Comparison of ENCODE assay signal across 24 mouse cellular contexts in the genomic region with DNA sequence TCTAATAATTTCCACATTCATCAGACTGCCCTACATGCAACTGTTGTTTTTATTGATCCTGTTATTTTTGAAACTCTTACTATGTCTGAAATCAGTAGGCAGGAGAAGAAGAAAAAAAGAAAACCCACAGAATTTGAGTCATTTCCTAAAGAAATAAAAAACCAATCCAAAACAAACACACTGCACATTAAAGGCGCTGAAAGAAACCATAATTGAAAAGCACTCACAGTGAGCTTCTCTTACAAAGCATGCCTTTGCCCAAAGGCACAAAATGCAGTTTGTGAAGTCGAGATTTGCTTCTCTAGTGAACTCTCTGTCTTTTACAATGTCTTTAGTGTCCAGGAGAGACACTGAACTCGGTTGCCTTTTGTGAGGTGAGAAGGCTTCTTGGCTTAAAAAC. TPM values are rescaled to one million over a fixed set of nuclear protein-coding genes. Genes with fewer than 3 reads are reported as not detected.
DNase-seq lines count a peak whose midpoint lies in the region; ATAC-seq and TF ChIP-seq lines count a peak whose summit lies in the region.
"Had no signal": no experiment of that assay in that cellular context is flagged by ENCODE, and none has a peak within 500 bp of the region (broad histone marks: within the 10 kb centered on the region; RNA-seq: fewer than 3 reads in every experiment).

No protein-coding gene starts in this region.

- H3K4me2 ChIP-seq in kidney, embryonic 14.5 days (replicated peaks; ENCODE audit: low read depth, low read length), result no peak overlapping the region
- no peak overlapping the region for H3K4me2 ChIP-seq in neural tube, embryonic 13.5 days
- no peak overlapping the region for H3K4me2 ChIP-seq in neural tube, embryonic 15.5 days
- H3K4me2 ChIP-seq: forebrain, embryonic 13.5 days; liver, embryonic 11.5 days; lung, embryonic 15.5 days had no signal

- ATAC-seq in kidney, embryonic 14.5 days (ENCODE audit: low FRiP score, low TSS enrichment), result no peak
- ATAC-seq in neural tube, embryonic 13.5 days (ENCODE audit: low read depth), result no peak
- ATAC-seq in neural tube, embryonic 15.5 days (ENCODE audit: low FRiP score), result no peak
- ATAC-seq: forebrain, embryonic 13.5 days; hindbrain, postnatal 0 days had no signal

- no peaks in the 10 kb centered on the region for H3K27me3 ChIP-seq in kidney, embryonic 14.5 days (ENCODE audit: control insufficient read depth, insufficient read depth, low read length)
- no peaks in the 10 kb centered on the region for H3K27me3 ChIP-seq in neural tube, embryonic 13.5 days
- H3K27me3 ChIP-seq in neural tube, embryonic 15.5 days (replicated peaks), result no peaks in the 10 kb centered on the region
- H3K27me3 ChIP-seq: forebrain, embryonic 13.5 days; lung, embryonic 15.5 days had no signal

- no peak overlapping the region for H3K4me3 ChIP-seq in kidney, embryonic 14.5 days (ENCODE audit: low read length)
- H3K4me3 ChIP-seq in neural tube, embryonic 13.5 days, result no peak overlapping the region
- no peak overlapping the region for H3K4me3 ChIP-seq in neural tube, embryonic 15.5 days (replicated peaks)
- H3K4me3 ChIP-seq in embryonic fibroblast, embryonic 13.5 days (ENCODE audit: insufficient read depth, low read length), result no peak overlapping the region
- H3K4me3 ChIP-seq: forebrain, embryonic 13.5 days; hindbrain, embryonic 10.5 days; lung, embryonic 15.5 days had no signal

- H3K9ac ChIP-seq in kidney, embryonic 14.5 days (ENCODE audit: low read depth, low read length), result no peak overlapping the region
- no peak overlapping the region for H3K9ac ChIP-seq in neural tube, embryonic 13.5 days
- H3K9ac ChIP-seq in neural tube, embryonic 15.5 days (replicated peaks), result no peak overlapping the region
- H3K9ac ChIP-seq: forebrain, embryonic 13.5 days; lung, embryonic 15.5 days had no signal

- no peak for TF ChIP-seq POLR2A in embryonic fibroblast, embryonic 13.5 days (IDR thresholded peaks at IDR 0.05; ENCODE audit: low read depth, low read length)

- 41% methylated on average over 3 of the region's 3 CpGs for WGBS in kidney, embryonic 14.5 days
- 63% methylated on average over 3 of the region's 3 CpGs for WGBS in neural tube, embryonic 13.5 days
- 54% methylated on average over 3 of the region's 3 CpGs for WGBS in neural tube, embryonic 15.5 days

- no peaks in the 10 kb centered on the region for H3K9me3 ChIP-seq in kidney, embryonic 14.5 days (ENCODE audit: control insufficient read depth, low read length)
- H3K9me3 ChIP-seq in neural tube, embryonic 13.5 days, result no peaks in the 10 kb centered on the region
- no peaks in the 10 kb centered on the region for H3K9me3 ChIP-seq in neural tube, embryonic 15.5 days (replicated peaks)
- H3K9me3 ChIP-seq: forebrain, embryonic 13.5 days; G1E; hindbrain, embryonic 10.5 days; lung, embryonic 15.5 days had no signal

- DNase-seq in kidney, adult 18-20 months, result no peak
- no peak for DNase-seq in embryo, embryonic 10 days (ENCODE audit: low spot score)
- DNase-seq in frontal cortex, postnatal 10 days (ENCODE audit: low spot score in 2 of 2), result no peak
- DNase-seq: adrenal gland, postnatal 25 days; cerebellum, adult 11 months; cerebellum, postnatal 10 days; embryo, embryonic 11 days; gastrocnemius, postnatal 25 days; kidney, adult 2 months; lung, postnatal 4 days; thymus, postnatal 14 days had no signal

- peak overlapping the region; percentile 51 for H3K27ac ChIP-seq in kidney, embryonic 14.5 days (ENCODE audit: low read depth, low read length)
- H3K27ac ChIP-seq in neural tube, embryonic 13.5 days (replicated peaks), result 0 out of 2 replicates have a peak overlapping the region, but pooled peaks have one; percentile 23
- H3K27ac ChIP-seq in neural tube, embryonic 15.5 days (replicated peaks), result no peak overlapping the region
- H3K27ac ChIP-seq in embryonic fibroblast, embryonic 13.5 days (ENCODE audit: insufficient read depth, low read length), result peak overlapping the region; percentile 51
- H3K27ac ChIP-seq: forebrain, embryonic 13.5 days; hindbrain, embryonic 10.5 days; hindbrain, postnatal 0 days; lung, embryonic 15.5 days; stomach, postnatal 0 days had no signal

- H3K4me1 ChIP-seq in kidney, embryonic 14.5 days (ENCODE audit: control insufficient read depth, insufficient read depth, low read length), result 0 out of 2 replicates have a peak, but pooled peaks cover 5% of the 10 kb centered on the region
- H3K4me1 ChIP-seq in neural tube, embryonic 13.5 days (replicated peaks), result no peaks in the 10 kb centered on the region
- H3K4me1 ChIP-seq in neural tube, embryonic 15.5 days, result no peaks in the 10 kb centered on the region
- H3K4me1 ChIP-seq in embryonic fibroblast, embryonic 13.5 days (ENCODE audit: control insufficient read depth, insufficient read depth, low read length), result peaks cover 13% of the 10 kb centered on the region
- H3K4me1 ChIP-seq: forebrain, embryonic 13.5 days; hindbrain, embryonic 10.5 days; lung, embryonic 15.5 days had no signal

- no peaks in the 10 kb centered on the region for H3K36me3 ChIP-seq in kidney, embryonic 14.5 days (ENCODE audit: control insufficient read depth, insufficient read depth, low read length)
- no peaks in the 10 kb centered on the region for H3K36me3 ChIP-seq in neural tube, embryonic 13.5 days
- no peaks in the 10 kb centered on the region for H3K36me3 ChIP-seq in neural tube, embryonic 15.5 days
- H3K36me3 ChIP-seq: G1E; hindbrain, embryonic 10.5 days; lung, embryonic 15.5 days had no signal

- no peak for TF ChIP-seq CTCF in embryonic fibroblast, embryonic 13.5 days (IDR thresholded peaks at IDR 0.05; ENCODE audit: borderline replicate concordance, insufficient read depth, low read length)

RNA-seq across cellular contexts. Expression of a gene that starts 30.7 kb away (rescaled TPM):
- polyA plus RNA-seq in kidney, embryonic 14.5 days (2014; fragmentation: Nextera tagmentation; extraction: Ambion mirVana), result 27.9 and 47.8 TPM in 2 replicates
- 35.3 and 36.9 TPM in 2 replicates for polyA plus RNA-seq in neural tube, embryonic 13.5 days (2015; fragmentation: Nextera tagmentation; extraction: Ambion mirVana)
- 26.6 and 36.5 TPM in 2 replicates for polyA plus RNA-seq in neural tube, embryonic 15.5 days (2015; fragmentation: Nextera tagmentation; extraction: Ambion mirVana)
- polyA plus RNA-seq in embryonic fibroblast, embryonic 13.5 days (2011; ENCODE audit: insufficient read length, low read depth, missing spikeins), result 75.1 and 77.5 TPM in 2 replicates

RNA-seq across cellular contexts. Expression of a gene that starts 37.5 kb away (rescaled TPM):
- polyA plus RNA-seq in kidney, embryonic 14.5 days (2014; fragmentation: Nextera tagmentation; extraction: Ambion mirVana), result not detected in 2 replicates
- not detected in 2 replicates for polyA plus RNA-seq in neural tube, embryonic 13.5 days (2015; fragmentation: Nextera tagmentation; extraction: Ambion mirVana)
- not detected in 2 replicates for polyA plus RNA-seq in neural tube, embryonic 15.5 days (2015; fragmentation: Nextera tagmentation; extraction: Ambion mirVana)
- not detected in 2 replicates for polyA plus RNA-seq in embryonic fibroblast, embryonic 13.5 days (2011; ENCODE audit: insufficient read length, low read depth, missing spikeins)
- polyA plus RNA-seq: forebrain, embryonic 13.5 days; frontal cortex, adult 2 months; G1E; hindbrain, embryonic 10.5 days; hindbrain, postnatal 0 days; kidney, adult 2 months; liver, embryonic 11.5 days; lung, embryonic 15.5 days; midbrain, postnatal 0 days; stomach, postnatal 0 days had no signal

RNA-seq across cellular contexts. Expression of a gene that starts 40.3 kb away (rescaled TPM):
- 3.8 TPM in 2 replicates for polyA plus RNA-seq in kidney, embryonic 14.5 days (2014; fragmentation: Nextera tagmentation; extraction: Ambion mirVana)
- 0.13 and 0.19 TPM in 2 replicates for polyA plus RNA-seq in neural tube, embryonic 13.5 days (2015; fragmentation: Nextera tagmentation; extraction: Ambion mirVana)
- polyA plus RNA-seq in neural tube, embryonic 15.5 days (2015; fragmentation: Nextera tagmentation; extraction: Ambion mirVana), result 10.5 TPM in 1 of 2 replicates, not detected in the other
- polyA plus RNA-seq in embryonic fibroblast, embryonic 13.5 days (2011; ENCODE audit: insufficient read length, low read depth, missing spikeins), result not detected in 2 replicates
- polyA plus RNA-seq: frontal cortex, adult 2 months; G1E; hindbrain, postnatal 0 days; kidney, adult 2 months; liver, embryonic 11.5 days; midbrain, postnatal 0 days had no signal
